In genomic region chr2:179598886-179599285, GRCm38 (mm10) we compare ENCODE assay signal across 22 mouse cellular contexts.
DNase-seq lines count a peak whose midpoint lies in the region; ATAC-seq lines count a peak whose summit lies in the region.
"Had no signal": no experiment of that assay in that cellular context is flagged by ENCODE, and none has a peak within 500 bp of the region (broad histone marks: within the 10 kb centered on the region; RNA-seq: fewer than 3 reads in every experiment).

No protein-coding gene starts in this region.

- ATAC-seq in forebrain, embryonic 14.5 days: no peak; the same call in 1 of the 2 replicates

- no peak overlapping the region for H3K4me2 ChIP-seq in forebrain, embryonic 14.5 days (ENCODE audit: low read length)
- H3K4me2 ChIP-seq: heart, embryonic 13.5 days; hindbrain, embryonic 14.5 days; kidney, embryonic 15.5 days; limb, embryonic 15.5 days; liver, embryonic 15.5 days; neural tube, embryonic 13.5 days had no signal

- H3K9me3 ChIP-seq in forebrain, embryonic 14.5 days (replicated peaks; ENCODE audit: control insufficient read depth, low read length): no peaks in the 10 kb centered on the region
- H3K9me3 ChIP-seq: heart, embryonic 13.5 days; kidney, embryonic 15.5 days; limb, embryonic 15.5 days; liver, embryonic 15.5 days; midbrain, embryonic 10.5 days; neural tube, embryonic 13.5 days had no signal

- WGBS in forebrain, embryonic 14.5 days: 73% methylated on average over 11 of the region's 11 CpGs

- H3K36me3 ChIP-seq in forebrain, embryonic 14.5 days (ENCODE audit: control insufficient read depth, insufficient read depth, low read length): no peaks in the 10 kb centered on the region
- H3K36me3 ChIP-seq: heart, embryonic 13.5 days; kidney, embryonic 15.5 days; limb, embryonic 15.5 days; liver, embryonic 15.5 days; midbrain, embryonic 10.5 days; neural tube, embryonic 13.5 days had no signal

- no peaks in the 10 kb centered on the region for H3K27me3 ChIP-seq in forebrain, embryonic 14.5 days (replicated peaks; ENCODE audit: control insufficient read depth, insufficient read depth, low read length)
- H3K27me3 ChIP-seq: heart, embryonic 13.5 days; kidney, embryonic 15.5 days; limb, embryonic 15.5 days; liver, embryonic 15.5 days; neural tube, embryonic 13.5 days had no signal

- H3K9ac ChIP-seq in forebrain, embryonic 14.5 days (ENCODE audit: low read length): no peak overlapping the region
- H3K9ac ChIP-seq: heart, embryonic 13.5 days; hindbrain, embryonic 14.5 days; kidney, embryonic 15.5 days; limb, embryonic 15.5 days; liver, embryonic 15.5 days; neural tube, embryonic 13.5 days had no signal

- H3K4me1 ChIP-seq in forebrain, embryonic 14.5 days (ENCODE audit: control insufficient read depth, insufficient read depth, low read length): no peaks in the 10 kb centered on the region; the same call in 1 of the 2 replicates
- H3K4me1 ChIP-seq: heart, embryonic 13.5 days; limb, embryonic 15.5 days; liver, embryonic 15.5 days had no signal

- no peak overlapping the region for H3K4me3 ChIP-seq in forebrain, embryonic 14.5 days (ENCODE audit: low read depth, low read length)
- H3K4me3 ChIP-seq: heart, embryonic 13.5 days; kidney, embryonic 15.5 days; limb, embryonic 15.5 days; liver, embryonic 15.5 days; midbrain, embryonic 10.5 days; neural tube, embryonic 13.5 days had no signal

- peak overlapping the region; percentile 39; the same call in 1 of the 2 replicates for H3K27ac ChIP-seq in forebrain, embryonic 14.5 days (ENCODE audit: low read depth, low read length)
- H3K27ac ChIP-seq: heart, embryonic 13.5 days; hindbrain, embryonic 14.5 days; kidney, embryonic 15.5 days; limb, embryonic 15.5 days; liver, embryonic 15.5 days; macrophage; midbrain, embryonic 10.5 days; neural tube, embryonic 13.5 days; stomach, postnatal 0 days had no signal

- peak; percentile 9 for DNase-seq in layer of hippocampus, adult 9-10 months (ENCODE audit: low spot score)
- no peak for DNase-seq in layer of hippocampus, postnatal 10 days (ENCODE audit: low spot score in 2 of 2)
- DNase-seq in brain, adult 2 months (ENCODE audit: low read depth, low spot score): peak; percentile 68
- DNase-seq in forebrain, embryonic 14.5 days (ENCODE audit: low spot score): peak; percentile 41
- peak; percentile 57 to 62 for DNase-seq in right cerebral cortex, postnatal 10 days (ENCODE audit: low spot score in 2 of 2)
- no peak for DNase-seq in adrenal gland, adult 2 months
- no peak for DNase-seq in adipocyte (ENCODE audit: low spot score)
- DNase-seq: adrenal gland, postnatal 10 days; cerebellum, adult 11-12 months; cerebellum, postnatal 36 days; gastrocnemius, postnatal 14 days; heart, postnatal 36 days; kidney, postnatal 4 days had no signal

Comparison
In these comparisons a context has a peak if more than half of its experiments do, and no peak if none do; other contexts are left out.
1. DNase-seq: peak in layer of hippocampus, adult 9-10 months (single experiment), brain, adult 2 months (single experiment), forebrain, embryonic 14.5 days (single experiment) and right cerebral cortex, postnatal 10 days (2 of 2); none in layer of hippocampus, postnatal 10 days (0 of 2), adrenal gland, adult 2 months (single experiment) and adipocyte (single experiment).